Mouse (Mus musculus) layer of hippocampus, postnatal 25 days (tissue): ENCODE results near the gene Acbd4. TPM values are rescaled to one million over a fixed set of nuclear protein-coding genes. Genes with fewer than 3 reads are reported as not detected.

ENCODE experiments used
- DNase-seq, 2 experiments: peaks; one replicate each; pipeline ENCODE4 v3.0.0; 2022; ENCODE audit warnings: mixed read lengths in 2 of 2, low spot score in 1 of 2; ENCODE audit errors: extremely low spot score in 1 of 2
- total RNA-seq, 2 experiments: library from RNA; stranded (reverse); gene quantifications; 2 replicates each; pipeline ENCODE4 v1.2.3; 2021

Gene Acbd4
- total RNA-seq, 2 experiments from 2014 or later: 79.5 to 90.4 TPM

DNA sequence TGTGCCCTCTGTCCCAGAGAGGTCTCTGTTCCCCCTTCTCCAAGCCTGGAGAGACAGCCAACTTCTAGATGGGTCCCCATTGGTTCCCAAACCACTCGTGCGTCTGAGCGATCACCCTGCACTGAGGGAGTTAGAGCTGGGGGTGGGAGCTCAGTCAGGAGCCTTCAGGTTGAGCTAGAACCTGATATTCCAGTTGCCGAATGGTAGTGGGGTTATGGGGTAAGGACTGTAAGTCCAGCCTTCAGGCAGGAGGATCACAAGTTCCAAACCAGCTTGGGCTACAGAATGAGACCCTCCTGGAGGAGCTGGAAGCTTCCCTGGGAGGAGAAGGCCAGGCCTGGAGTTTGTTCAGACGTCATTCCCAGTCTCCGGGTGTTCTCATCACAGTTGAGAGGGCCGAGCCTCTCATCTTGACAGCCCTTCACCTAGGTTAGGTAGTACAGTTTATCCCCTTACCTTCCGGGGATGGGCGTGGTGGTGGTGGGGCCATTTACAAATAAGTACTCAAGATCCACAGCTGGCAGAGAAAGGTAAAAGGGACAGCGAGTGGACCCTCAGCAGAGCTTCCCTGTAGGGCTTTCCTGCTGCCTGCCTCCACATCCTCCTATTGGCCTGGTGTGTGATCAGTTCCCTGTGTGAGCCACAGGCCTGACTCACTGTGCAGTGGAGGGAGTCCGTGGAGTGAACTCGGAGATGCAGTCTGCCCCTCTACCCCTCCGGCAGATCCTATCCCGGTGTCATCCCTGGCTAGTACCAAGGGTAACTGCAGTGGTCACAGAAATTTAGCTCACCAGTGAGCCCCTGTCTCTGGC lies 38.7 kb downstream of the Acbd4 start:
- DNase-seq: no peak

DNA sequence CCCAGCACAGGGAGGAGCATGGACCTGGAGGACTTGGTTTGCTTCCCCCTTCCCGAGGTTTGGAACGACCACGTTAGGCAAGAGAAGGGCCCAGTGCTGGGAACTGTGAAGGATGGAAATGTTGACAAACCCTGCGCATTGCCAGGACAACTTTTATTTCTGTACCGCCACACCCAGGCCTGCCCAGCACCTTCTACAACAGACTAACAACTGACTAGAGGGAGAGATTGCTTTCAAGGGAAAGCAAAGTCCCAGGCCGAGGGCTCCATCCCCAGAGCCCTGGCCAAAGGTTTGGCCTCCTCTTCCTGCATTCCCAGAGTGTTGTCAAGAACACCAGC lies 39.2 kb downstream of the Acbd4 start:
- DNase-seq: no peak

DNA sequence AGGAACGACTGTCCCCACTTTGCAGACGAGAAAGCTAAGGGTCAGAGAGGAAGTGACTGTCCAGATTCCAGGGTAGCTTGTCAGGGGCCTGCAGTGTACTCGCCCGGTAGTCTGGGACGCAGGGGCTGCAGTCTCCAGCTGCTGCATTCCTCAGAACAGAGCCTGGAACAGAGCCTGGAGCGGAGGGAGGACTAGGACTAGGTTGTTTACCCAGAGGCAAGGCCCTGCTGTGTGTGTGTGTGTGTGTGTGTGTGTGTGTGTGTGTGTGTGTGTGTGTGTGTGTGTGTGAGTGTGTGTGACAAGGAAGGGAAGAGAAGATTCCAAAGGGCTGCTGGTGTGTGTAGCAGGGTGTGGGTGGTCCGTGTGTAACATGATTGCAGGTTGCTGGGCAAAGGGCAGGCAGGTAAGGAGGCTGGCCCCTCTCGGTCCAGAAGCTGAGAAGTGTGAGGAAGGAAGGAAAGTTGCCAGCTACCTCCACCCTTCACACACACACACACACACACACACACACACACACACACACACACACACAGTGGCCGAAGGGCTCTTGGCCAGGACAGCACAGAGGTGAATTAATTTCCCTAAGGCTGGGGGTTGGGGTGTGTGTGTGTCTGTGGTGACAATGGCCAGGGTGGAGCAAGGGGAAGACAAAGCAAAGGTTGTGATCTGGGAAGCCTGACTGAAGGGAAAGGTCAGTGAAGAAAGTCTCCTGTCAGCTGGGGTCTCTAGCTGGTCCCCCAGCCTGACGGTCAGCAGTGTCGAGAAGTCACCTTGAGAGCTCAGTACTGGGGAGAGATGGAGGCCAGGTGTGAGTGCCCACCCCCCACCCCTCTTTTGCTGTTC lies 39.8 kb downstream of the Acbd4 start:
- no peak for DNase-seq

DNA sequence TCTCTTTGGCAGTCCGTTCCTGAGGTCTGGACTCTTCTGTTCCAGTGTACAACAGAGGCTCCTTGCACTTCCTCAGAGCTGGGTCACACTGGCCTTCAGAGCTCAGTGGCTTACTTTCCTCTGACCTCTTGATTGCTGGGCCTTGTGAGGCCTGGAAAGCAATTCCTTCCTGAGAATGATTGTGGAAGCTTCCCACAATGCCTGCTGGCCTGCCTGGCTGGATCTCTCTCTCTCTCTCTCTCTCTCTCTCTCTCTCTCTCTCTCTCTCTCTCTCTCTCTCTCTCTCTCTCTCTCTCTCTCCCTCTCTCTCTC lies 40.4 kb downstream of the Acbd4 start:
- no peak for DNase-seq

DNA sequence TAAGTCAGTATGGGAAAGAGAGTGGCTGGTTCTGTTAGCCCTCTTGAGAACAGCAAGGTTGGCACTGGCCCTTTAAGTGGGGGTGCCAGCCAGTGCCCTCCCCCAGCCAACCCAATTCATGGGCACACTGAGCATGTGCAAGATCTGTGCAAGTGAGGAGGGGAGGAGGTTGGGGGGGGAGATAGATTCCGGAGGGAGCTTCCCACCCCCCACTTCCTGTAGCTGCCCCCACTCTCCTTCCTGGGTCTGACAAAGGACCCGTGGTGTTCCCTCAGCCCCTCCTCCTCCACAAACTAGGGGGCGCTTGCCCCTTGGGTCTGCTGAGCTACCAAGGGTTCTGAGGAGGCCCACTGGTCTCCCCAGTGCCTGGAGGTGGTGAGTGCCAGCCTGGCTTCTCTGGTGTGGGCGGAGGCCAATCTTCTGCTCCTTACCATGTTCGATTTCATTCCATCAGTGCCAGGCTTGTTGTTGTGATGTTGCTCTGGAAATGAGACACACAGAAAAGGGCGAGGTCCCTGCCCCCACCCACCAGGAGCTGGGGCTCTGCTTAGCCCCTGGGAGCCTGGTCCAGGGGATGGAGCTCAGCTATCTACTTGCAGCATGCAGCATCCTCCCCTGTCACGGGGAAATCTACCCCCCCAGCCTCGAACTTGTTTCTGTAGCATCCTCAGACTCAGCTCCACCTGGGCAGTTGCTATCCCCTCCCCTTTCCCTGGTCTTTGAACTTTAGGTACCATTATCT lies 41.1 kb downstream of the Acbd4 start:
- DNase-seq: peak; percentile 66

DNA sequence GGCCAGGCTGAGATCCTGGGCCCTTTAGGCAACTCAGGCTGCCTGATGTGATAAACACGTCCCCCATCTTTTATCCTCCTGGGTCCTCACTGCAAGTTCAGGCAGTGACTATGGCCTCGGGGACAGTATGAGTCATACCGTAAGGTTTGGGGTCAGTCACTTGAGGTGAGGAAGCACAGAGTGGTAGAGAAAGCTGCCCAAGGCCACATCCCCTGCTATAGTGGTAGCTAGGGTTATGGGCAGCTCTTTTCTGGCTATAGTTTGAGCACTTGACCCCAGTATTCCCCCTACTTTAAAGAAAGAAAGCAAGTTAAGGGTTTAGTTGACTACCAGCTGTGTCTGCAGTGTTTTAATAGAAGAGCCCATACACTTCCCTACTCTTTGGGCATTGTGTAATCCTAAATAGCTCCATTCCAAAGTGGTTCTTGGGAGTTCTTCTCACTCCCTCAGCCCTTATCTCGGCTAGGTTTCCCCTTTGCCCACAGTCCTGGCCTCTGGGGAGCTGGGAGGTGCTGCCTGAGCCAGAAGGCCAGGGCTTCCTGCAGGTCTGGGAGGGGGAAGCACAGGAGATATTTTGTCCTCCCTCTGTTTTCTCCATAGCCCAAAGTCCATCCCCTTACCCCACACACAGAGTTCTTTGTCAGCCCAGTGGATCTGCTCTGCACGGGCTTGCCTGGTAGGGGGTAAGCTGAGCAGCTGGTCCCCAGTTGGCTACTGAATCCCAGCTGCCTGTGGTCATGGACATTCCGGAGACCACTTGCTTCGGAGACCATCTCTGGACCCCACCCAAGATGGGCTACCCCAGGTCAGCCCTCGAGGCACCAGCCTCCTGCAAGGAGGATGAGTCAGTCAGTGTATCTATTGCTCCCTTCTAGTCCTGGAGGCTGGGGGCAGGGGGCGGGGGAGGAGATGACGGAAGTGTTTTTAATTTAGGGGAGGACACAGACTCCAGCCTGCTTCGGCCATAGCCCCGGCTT lies 43.1 kb downstream of the Acbd4 start:
- DNase-seq: no peak

DNA sequence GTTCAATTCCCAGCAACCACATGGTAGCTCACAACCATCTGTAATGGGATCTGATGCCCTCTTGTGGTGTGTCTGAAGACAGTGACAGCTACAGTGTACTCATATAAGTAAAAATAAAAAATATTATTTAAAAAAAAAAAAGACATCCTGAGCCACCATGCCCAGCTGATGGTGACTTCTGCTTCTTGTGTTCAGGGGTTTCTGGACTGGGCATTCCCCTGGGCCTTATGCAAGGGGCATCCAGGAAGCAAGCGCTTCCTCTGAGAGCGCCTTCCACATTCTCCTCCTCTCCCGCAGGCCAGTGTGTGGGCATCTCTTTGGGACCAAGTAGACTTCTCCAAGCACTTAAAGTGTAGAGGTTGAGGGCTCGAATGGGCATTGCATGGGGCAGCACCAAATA lies 44.9 kb downstream of the Acbd4 start:
- DNase-seq: no peak

DNA sequence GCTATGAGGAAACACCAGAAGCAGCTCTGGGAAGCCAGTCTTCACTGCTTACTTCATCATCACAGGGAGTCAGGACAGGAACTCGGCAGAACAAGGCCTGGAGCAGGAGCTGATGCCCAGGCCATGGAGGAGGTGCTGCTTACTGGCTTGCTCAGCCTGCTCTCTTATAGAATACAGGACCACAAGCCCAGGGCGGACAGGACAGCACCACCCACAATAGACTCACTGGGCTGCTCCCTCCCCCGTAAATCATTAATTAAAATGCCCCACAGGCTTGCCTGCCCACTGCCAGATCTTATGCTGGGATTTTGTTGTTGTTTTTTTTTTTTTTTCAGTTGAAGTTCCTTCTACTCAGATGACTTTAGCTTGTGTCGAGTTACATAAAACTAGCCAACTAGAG lies 46.3 kb downstream of the Acbd4 start:
- no peak for DNase-seq

DNA sequence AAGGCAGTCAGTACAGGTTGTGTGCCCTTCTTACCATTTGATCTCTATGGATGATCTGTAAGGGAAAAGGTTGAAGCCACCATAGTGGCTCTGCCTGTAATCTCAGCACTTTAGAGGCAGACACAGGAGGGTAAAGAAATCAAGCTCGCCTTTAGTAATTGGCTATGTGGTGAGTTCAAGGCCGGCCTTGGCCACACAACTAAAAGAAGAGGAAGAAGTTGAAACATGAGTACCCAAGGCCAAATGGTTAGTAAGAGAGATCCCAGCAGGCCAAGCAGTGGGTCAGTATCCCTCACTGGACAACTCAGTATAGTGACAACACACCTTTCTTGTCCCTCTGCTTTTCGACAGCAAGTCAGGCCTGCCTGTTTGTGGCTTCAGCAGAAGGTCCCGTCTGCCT lies 48.3 kb downstream of the Acbd4 start:
- no peak for DNase-seq

DNA sequence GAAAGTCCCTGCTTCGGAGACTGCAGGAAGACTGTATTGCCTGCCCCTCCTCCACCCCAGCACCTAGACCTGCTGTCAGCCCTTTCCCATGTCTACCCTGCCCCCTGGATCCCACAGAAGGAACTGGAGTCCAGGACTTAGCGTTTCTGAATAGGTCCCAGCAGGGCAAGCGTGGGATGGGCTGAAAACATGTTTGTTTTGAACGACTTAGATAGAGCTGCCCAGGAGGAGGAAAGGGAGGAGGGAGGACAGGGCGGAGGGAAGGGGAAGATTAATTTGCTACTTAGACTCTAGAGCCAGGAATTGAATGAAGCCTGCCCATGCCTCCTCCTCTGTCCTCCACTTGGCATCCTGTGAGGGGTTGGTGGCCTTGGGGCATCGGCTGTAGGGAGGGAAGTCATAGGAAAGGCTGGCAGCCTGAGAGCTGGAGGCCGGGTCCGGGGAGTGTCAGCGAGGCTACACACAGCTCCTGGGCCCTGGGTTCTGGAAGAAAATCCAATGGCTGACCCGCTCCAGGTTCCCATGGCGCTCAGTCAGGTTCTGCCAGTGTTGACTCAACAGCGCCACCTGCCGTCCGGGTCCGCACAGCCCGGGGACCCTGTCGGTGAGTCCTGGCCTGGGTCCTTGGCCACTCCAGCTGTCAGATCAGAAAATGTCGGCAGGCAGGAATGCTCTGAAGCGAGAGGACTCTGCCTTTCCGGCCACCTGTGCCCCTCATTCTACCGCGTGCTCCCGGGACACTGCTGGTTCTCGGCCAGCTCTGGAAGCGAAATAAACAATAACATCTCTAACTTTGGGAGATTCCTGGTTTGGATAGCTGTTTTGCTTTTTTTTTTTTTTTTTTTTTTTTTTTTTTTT lies 57.4 kb downstream of the Acbd4 start:
- peak; percentile 98 to 99 for DNase-seq

DNA sequence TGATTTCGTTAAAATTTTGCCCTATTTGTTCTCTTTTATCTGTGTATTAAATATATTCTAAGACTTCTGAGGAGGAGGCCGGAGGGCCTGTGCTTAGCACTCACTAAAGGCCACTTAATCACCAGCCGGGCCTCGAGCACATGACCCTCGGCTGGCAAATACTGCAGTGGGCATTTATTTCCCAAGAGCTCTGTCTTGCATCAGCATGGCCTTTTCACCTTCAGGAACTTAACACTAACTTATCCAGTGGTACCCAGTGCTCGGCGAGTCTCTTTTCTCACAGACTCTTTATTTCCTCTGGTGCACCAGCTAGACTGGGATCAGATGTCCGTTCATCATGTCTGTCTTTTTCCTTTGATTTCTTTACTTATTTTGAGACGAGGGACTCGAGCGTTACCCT lies 59.3 kb downstream of the Acbd4 start:
- no peak for DNase-seq

DNA sequence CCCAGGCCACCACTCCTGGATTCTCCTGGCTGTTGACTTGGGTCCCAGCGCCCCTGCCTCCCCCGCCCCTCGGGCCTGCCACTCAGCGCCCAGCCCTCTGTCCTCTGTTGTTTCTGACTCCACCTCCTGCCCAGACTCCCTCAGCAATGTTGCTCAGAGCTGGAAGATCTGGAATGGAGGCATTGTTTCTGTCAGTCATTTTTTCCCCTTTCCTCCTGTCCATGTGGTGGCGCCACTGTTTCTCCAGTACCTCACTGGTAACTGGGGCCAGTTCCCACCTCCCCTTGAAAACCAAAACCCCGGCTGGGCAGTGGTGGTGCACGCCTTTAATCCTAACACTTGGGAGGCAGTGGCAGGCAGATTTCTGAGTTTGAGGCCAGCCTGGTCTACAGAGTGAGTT lies 60.0 kb downstream of the Acbd4 start:
- DNase-seq: no peak

Other genes with a start within 250 kb of the Acbd4 start
- 100 to 1,000 TPM; 125 to 134 TPM for gene Eftud2, start 220.7 kb upstream of the Acbd4 start, total RNA-seq
- 1 to 10 TPM; 2.1 to 2.4 TPM for gene Ccdc103, start 220.5 kb upstream of the Acbd4 start, total RNA-seq
- under 1 TPM in 1 of 2 experiments, not detected in 1; 0.22 TPM for gene Fam187a, start 216.5 kb upstream of the Acbd4 start, total RNA-seq
- 100 to 1,000 TPM; 260 to 321 TPM for gene Gfap, start 200.8 kb upstream of the Acbd4 start, total RNA-seq
- gene Kif18b, start 176.6 kb upstream of the Acbd4 start, total RNA-seq: under 1 TPM; 0.35 to 0.44 TPM
- 10 to 100 TPM; 20.7 to 24.6 TPM for gene C1ql1, start 155.0 kb upstream of the Acbd4 start, total RNA-seq
- gene Nmt1, start 73.5 kb upstream of the Acbd4 start, total RNA-seq: 100 to 1,000 TPM; 153 to 166 TPM
- 100 to 1,000 TPM; 106 to 109 TPM for gene Dcakd, start 73.3 kb upstream of the Acbd4 start, total RNA-seq
- 10 to 100 TPM in 1 of 2 experiments, 1 to 10 TPM in 1; 9.1 to 10.2 TPM for gene Plcd3, start within 50 bp of the Acbd4 start, total RNA-seq
- gene Hexim1, start 14.5 kb downstream of the Acbd4 start, total RNA-seq: 10 to 100 TPM; 52.3 to 53.3 TPM
- 10 to 100 TPM; 13.2 to 14.7 TPM for gene Hexim2, start 30.7 kb downstream of the Acbd4 start, total RNA-seq
- 100 to 1,000 TPM; 127 to 147 TPM for gene Fmnl1, start 69.4 kb downstream of the Acbd4 start, total RNA-seq
- gene 1700023F06Rik, start 106.9 kb downstream of the Acbd4 start, total RNA-seq: 1 to 10 TPM; 1.1 to 1.5 TPM
- gene Spata32, start 116.8 kb downstream of the Acbd4 start, total RNA-seq: 1 to 10 TPM in 1 of 2 experiments, under 1 TPM in 1; 0.81 to 1.7 TPM
- gene Map3k14, start 165.8 kb downstream of the Acbd4 start, total RNA-seq: 1 to 10 TPM; 3.0 to 3.7 TPM